22 mouse cellular contexts compared by ENCODE assay signal in the genomic region with DNA sequence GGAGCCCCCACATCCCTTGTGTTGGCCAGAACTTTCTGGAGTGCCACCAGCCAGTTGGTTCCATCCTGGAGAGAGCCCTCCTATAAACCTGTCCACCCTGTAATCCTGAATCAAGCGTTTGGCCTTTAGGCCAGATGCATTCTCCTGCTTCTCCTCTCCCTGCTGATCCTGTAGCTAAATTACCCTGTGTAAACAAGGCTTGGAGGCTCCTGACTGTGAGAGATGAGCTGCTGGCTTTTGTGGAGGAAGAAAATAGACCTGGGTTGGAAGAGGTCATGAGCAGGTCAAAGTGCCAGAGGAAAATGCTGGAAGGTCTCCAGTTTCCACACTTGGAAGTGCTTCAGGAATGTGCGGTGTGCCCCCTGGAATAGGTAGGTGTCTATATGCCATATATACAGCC.
DNase-seq lines count a peak whose midpoint lies in the region; TF ChIP-seq lines count a peak whose summit lies in the region.
"Had no signal": no experiment of that assay in that cellular context is flagged by ENCODE, and none has a peak within 500 bp of the region (broad histone marks: within the 10 kb centered on the region; RNA-seq: fewer than 3 reads in every experiment).

No protein-coding gene starts in this region.

- no peak overlapping the region for H3K4me3 ChIP-seq in heart, embryonic 10.5 days
- no peak overlapping the region for H3K4me3 ChIP-seq in heart, adult 2 months
- H3K4me3 ChIP-seq: hindbrain, embryonic 12.5 days; midbrain, embryonic 15.5 days; myocyte had no signal

- no peak for TF ChIP-seq CTCF in heart, adult 2 months (IDR thresholded peaks at IDR 0.05)

- 30% methylated on average over 2 of the region's 2 CpGs for WGBS in heart, embryonic 10.5 days
- WGBS in heart, adult 2 months, result 46% methylated on average over 2 of the region's 2 CpGs

- no peaks in the 10 kb centered on the region for H3K9me3 ChIP-seq in heart, embryonic 10.5 days
- H3K9me3 ChIP-seq: G1E; midbrain, embryonic 15.5 days had no signal

- no peak for TF ChIP-seq POLR2A in heart, adult 2 months (IDR thresholded peaks at IDR 0.05; ENCODE audit: insufficient read depth, low read depth, low read length)

- H3K27me3 ChIP-seq in heart, embryonic 10.5 days (ENCODE audit: insufficient read depth, poor library complexity, severe bottlenecking), result peaks cover 6% of the 10 kb centered on the region
- no peaks in the 10 kb centered on the region for H3K27me3 ChIP-seq in heart, adult 2 months (ENCODE audit: control insufficient read depth, insufficient read depth, low read length)
- H3K27me3 ChIP-seq: midbrain, embryonic 15.5 days; Patski had no signal

- H3K27ac ChIP-seq in heart, embryonic 10.5 days, result 0 out of 2 replicates have a peak overlapping the region, but pooled peaks have one; percentile 10
- no peak overlapping the region for H3K27ac ChIP-seq in heart, adult 2 months
- H3K27ac ChIP-seq: hindbrain, embryonic 12.5 days; macrophage; midbrain, embryonic 15.5 days had no signal

- no peaks in the 10 kb centered on the region for H3K79me2 ChIP-seq in heart, adult 2 months (replicated peaks; ENCODE audit: control insufficient read depth, insufficient read depth, low read length)

- no peak for DNase-seq in heart, embryonic 10.5 days (ENCODE audit: low spot score)
- DNase-seq in heart, adult 2 months, result no peak
- peak; percentile 33 for DNase-seq in kidney, adult 9 months
- DNase-seq in kidney, postnatal 10 days, result no peak
- peak; percentile 7 for DNase-seq in ES-CJ7 (ENCODE audit: low read depth, low spot score)
- peak; percentile 67 for DNase-seq in embryo, embryonic 10.5 days (ENCODE audit: low spot score)
- DNase-seq in left cerebral cortex, adult 11 months (ENCODE audit: low spot score), result no peak
- DNase-seq: adrenal gland, adult 2 months; cerebellum, adult 11-12 months; cerebellum, postnatal 10 days; gastrocnemius, postnatal 36 days; heart, postnatal 14 days; liver, postnatal 0 days; right cerebral cortex, adult 18-20 months; right cerebral cortex, postnatal 4 days; thymus, postnatal 14 days had no signal

- peaks cover 30% of the 10 kb centered on the region for H3K4me1 ChIP-seq in heart, embryonic 10.5 days
- H3K4me1 ChIP-seq in heart, adult 2 months (ENCODE audit: control insufficient read depth, insufficient read depth, low read length), result no peaks in the 10 kb centered on the region

- intact Hi-C loops in heart, adult 2 months (cut with DNase I), result loop anchor here (5.0 kb wide), 1 partner anchor 158 kb away; no protein-coding TSS in a partner anchor

- H3K9ac ChIP-seq in heart, adult 2 months (ENCODE audit: low read depth, low read length), result no peak overlapping the region
- H3K9ac ChIP-seq: hindbrain, embryonic 12.5 days; liver, postnatal 0 days; midbrain, embryonic 15.5 days had no signal

- H3K36me3 ChIP-seq in heart, embryonic 10.5 days, result no peaks in the 10 kb centered on the region
- no peaks in the 10 kb centered on the region for H3K36me3 ChIP-seq in heart, adult 2 months (ENCODE audit: control insufficient read depth, insufficient read depth, low read length)
- H3K36me3 ChIP-seq: G1E; hindbrain, embryonic 12.5 days; midbrain, embryonic 15.5 days had no signal

- no peak for TF ChIP-seq EP300 in heart, adult 2 months (IDR thresholded peaks at IDR 0.05; ENCODE audit: insufficient read depth, low read depth, low read length)

Comparison
In these comparisons a context has a peak if more than half of its experiments do, and no peak if none do; other contexts are left out.
1. DNase-seq: peak in kidney, adult 9 months (single experiment), ES-CJ7 (single experiment) and embryo, embryonic 10.5 days (single experiment); none in heart, embryonic 10.5 days (single experiment), heart, adult 2 months (0 of 2), kidney, postnatal 10 days (single experiment) and left cerebral cortex, adult 11 months (single experiment).